Mouse (Mus musculus): Measurements from ENCODE around the gene Mep1a. TPM values are rescaled to one million over a fixed set of nuclear protein-coding genes. Genes with fewer than 3 reads are reported as not detected.
"Not testable (repeated sequence)": the region's sequence is repeated elsewhere in the genome, so short reads cannot be mapped to it uniquely, and the experiment has no call there.

Mep1a gene
- total RNA-seq (2015) (not detected in 2 replicates), total RNA-seq (2017) (not detected in 2 replicates)

DNA sequence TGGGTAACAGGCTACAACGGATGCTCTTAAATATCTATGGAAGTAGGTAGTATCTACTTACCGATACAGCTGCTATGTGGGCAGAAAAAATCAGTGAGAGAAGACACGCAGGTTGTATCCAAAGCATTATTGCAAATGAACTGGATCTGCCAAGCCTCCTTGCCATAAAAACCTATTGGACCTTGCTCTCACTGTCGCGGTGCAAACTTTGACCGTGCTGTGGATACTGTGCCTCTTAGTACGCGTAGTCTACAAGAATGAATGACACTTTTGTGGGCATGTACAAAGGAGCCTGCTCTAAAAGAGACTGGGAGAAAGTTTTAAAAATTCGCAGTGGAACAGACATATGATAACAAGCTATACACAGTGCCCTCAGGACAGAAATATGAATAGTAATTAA is at the start of gene Mep1a:
Gene Mep1a, minus strand, starts transcription at position 221 of the 400 bp plus-strand sequence.
- ATAC-seq (replicated peaks; ENCODE audit: poor library complexity): no peak

GRCm38 (mm10) chr17:43551122-43551630 is 48.6 kb upstream of the Mep1a start:
- no peak for ATAC-seq (replicated peaks; ENCODE audit: poor library complexity)

DNA sequence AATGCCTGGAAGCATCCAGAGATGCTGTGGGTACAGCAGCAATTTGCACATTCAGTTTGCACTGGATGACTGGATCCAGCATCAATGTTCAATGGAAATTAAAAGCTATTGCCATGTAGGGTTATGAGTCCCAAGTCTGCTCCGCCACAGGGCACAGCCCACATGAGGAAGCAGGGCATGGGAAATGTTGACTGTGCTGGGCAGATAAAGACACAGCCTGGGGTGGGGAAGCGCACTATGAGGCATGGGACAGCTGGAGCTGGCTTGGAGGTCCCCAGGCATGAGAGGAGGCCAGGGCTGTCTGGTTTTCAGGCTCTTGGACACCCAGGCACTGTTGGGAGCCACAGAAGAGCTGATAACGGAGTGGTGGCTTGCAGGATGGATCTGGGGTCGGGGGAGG is 41.4 kb upstream of the Mep1a start:
- ATAC-seq (replicated peaks; ENCODE audit: poor library complexity): peak; percentile 39; the same call in 1 of the 2 replicates

DNA sequence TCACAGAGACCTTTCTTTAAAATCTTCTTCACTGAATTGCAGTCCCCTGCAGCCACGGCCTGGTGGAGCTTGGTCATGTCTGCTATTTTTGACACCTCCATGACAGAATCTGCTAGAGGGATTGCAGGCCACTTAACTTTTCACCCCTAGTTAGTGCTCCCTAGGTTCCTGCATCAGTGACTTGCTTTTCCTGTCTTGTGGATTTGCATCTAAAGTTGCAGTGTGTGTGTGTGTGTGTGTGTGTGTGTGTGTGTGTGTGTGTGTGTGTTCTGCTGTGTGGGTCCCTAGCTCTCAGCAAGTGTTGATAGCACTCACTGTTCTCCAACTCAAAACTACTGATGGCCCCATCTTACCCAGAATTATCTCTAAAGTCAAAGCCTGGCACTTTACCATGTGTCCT is 40.9 kb upstream of the Mep1a start, which contains the start of gene Ankrd66:
Gene Ankrd66, minus strand, starts transcription at position 101 of the 400 bp plus-strand sequence.
- ATAC-seq (replicated peaks; ENCODE audit: poor library complexity): no peak

DNA sequence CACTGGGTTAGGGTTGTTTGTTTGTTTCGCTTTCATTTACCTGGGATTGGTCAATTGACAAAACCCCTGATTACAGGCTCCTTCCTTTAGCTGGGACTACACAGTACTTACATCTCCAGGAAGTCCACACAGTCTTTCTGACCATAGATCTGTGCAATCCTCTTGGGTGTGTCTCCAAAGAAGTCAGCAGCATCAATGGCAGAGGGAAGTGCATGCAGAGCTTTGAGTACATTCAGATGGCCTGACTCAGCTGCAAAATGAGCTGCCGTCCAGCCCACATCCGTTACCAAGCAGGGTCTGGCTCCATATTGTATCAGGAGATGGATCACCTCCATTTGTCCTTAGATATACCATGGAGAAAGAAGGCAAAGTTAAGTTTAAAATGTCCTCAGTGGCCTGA is 36.2 kb upstream of the Mep1a start:
- 0 out of 2 replicates have a peak, but pooled peaks have one; percentile 14 for ATAC-seq (replicated peaks; ENCODE audit: poor library complexity)

DNA sequence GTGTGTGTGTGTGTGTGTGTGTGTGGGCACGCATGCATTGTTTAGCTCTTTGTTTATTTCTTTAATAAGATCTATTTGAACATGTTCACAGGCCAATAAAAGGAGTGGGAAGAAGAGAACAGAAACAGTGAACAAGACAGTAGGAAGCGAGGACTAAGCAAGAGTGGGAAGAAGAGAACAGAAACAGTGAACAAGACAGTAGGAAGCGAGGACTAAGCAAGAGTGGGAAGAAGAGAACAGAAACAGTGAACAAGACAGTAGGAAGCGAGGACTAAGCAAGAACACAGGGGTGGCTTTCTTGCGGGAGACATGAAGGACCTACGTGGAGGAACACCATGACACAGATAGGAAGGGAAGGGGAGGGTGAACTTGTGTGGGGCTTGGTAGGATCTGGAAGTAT is 34.2 kb upstream of the Mep1a start:
- 0 out of 2 replicates have a peak, but pooled peaks have one; percentile 20 for ATAC-seq (replicated peaks; ENCODE audit: poor library complexity)

- ATAC-seq (replicated peaks; ENCODE audit: poor library complexity): peak; percentile 72
These were observed 32.0 kb upstream of the Mep1a start for GRCm38 (mm10) chr17:43534362-43535222.

DNA sequence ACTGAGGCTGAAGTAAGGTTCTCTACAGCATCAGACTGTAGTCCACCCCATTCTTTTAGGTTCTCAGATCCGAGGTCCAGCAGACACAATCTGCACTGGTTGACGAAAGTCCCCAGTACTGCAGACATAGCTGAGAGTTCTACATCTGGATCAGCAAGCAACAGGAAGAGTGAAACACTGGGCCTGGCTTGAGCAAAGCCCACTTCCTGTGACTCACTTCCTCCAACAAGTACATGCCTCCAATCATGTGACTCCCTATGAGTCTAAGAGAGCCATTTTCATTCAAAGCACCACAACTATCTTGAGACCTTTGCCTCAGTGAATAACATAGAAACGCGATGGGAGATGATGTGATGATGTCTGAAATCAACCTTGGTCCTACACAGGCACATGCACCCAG is 28.6 kb upstream of the Mep1a start:
- ATAC-seq (replicated peaks; ENCODE audit: poor library complexity): peak; percentile 46; the same call in 1 of the 2 replicates

DNA sequence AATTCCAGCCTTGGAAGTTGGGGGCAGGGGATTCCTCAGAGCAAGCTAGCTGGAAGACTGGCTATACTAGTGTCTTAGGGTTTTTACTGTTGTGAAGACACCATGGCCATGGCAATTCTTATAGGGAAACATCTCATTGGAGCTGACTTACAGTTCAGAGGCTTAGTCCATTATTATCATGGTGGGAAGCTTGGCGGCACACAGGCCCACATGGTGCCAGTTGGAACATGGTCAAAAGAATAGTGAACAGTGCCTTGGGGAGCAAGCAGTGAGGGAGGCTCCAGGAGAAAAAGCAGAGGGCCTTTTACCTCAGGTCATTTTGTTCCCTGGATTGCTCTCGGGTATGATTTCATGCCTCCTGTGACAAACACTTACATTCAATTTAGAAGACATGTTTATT is 27.9 kb upstream of the Mep1a start:
- no peak for ATAC-seq (replicated peaks; ENCODE audit: poor library complexity)

DNA sequence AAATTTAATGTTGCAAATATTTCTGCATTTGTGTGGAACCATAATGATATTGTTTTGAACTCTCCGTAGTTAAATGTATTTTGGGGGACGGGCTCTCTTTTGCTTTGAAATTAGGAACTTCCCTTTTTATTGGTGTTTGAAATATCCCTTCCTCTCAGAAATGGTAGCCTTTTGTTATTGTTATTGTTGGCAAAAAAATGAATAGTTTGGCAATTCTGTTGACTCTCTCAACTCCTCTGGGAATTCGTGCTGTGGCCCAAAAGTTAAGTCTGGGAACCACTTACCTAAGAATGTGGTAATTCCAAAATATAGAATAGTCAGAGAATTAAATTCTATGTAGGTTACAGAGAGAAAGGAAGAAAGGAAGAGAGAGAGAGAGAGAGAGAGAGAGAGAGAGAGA is 17.6 kb upstream of the Mep1a start:
- ATAC-seq (replicated peaks; ENCODE audit: poor library complexity): no peak

DNA sequence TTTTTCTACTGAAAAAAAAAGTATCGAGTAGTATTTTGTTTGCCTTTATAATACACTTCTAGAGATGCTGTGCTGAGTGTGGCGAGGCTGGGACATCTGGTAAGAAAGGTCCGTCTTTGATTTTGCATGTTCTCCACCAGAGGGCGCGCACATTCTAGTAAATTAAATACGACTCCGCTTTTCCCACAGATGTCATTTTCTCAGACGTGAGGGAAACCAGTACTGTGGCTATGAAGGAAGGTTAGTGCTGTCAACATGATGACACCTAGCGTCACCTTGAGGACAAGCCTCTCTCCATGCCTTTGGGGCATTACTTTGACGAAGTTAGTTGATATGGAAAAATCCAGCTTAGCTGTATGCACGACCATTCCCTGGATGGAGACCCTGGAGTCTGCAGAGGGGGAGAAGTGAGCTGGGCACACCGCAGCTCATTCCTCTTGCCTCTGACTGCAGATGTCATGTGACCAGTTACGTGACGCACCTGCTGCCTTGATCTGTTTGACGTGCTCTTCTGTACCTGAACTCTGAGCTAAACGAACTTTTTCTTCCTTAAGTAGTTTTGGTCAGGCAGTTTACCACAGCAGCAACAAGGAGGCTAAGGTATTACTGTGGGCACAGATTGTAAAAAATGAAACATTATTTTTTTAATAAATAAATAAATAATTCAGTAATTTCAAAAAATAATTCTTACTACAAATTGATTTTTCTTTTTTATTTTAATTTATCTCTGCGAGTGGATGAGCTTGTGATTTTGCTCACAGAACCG is 16.2 kb upstream of the Mep1a start:
- peak; percentile 91 for ATAC-seq (replicated peaks; ENCODE audit: poor library complexity)

GRCm38 (mm10) chr17:43510782-43511181 is 8.2 kb upstream of the Mep1a start:
- ATAC-seq (replicated peaks; ENCODE audit: poor library complexity): no peak

GRCm38 (mm10) chr17:43504594-43504934 is 2.0 kb upstream of the Mep1a start:
- no peak for ATAC-seq (replicated peaks; ENCODE audit: poor library complexity)

GRCm38 (mm10) chr17:43503861-43504593 is 1.4 kb upstream of the Mep1a start:
- ATAC-seq (replicated peaks; ENCODE audit: poor library complexity): no peak

DNA sequence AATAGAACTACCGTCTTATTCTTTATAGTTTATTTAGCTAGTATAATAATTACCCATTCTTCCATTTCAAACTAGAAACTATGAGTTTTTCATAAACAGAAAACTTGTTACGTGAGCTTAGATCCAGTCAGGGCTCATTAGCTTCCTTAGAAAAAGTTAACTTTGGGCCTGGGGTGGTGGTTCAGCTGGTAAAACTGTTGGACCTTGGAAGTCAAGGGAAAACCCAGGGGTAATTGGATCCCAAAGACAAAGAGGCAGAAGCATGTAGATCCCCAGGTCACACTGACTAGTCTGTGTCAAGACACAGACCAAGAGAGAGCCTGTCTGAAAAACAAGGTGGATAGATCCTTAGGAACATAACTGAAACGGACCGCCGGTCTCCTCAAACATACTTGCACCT is 981 bp downstream of the Mep1a start:
- no peak for ATAC-seq (replicated peaks; ENCODE audit: poor library complexity)

GRCm38 (mm10) chr17:43501223-43501622 is 1.4 kb downstream of the Mep1a start:
- peak; percentile 39 for ATAC-seq (replicated peaks; ENCODE audit: poor library complexity)

DNA sequence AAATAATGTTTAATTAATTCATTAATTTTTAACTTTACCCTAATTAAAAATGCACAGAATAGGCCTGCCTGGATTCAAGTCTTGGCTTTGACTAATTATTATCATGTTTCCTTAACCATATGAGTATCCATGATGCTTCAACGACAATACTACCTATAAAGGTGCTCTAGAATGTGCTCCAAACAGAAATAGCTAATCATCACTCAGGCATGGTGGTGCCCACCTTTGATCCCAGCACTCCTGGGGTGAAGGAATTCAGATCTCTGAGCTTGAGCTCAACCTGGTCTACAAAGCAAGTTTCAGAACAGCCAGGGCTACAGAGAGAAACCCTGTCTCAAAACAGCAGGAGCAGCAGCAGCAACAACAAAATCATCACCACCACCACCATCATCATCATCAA is 2.1 kb downstream of the Mep1a start:
- ATAC-seq (replicated peaks; ENCODE audit: poor library complexity): no peak

GRCm38 (mm10) chr17:43497521-43497920 is 5.1 kb downstream of the Mep1a start:
- no peak for ATAC-seq (replicated peaks; ENCODE audit: poor library complexity)

- no peak for ATAC-seq (replicated peaks; ENCODE audit: poor library complexity)
These were observed 7.1 kb downstream of the Mep1a start for GRCm38 (mm10) chr17:43495502-43495901.

GRCm38 (mm10) chr17:43490371-43490770 is 12.2 kb downstream of the Mep1a start:
- not testable (repeated sequence) for ATAC-seq (replicated peaks; ENCODE audit: poor library complexity)
